Mouse (Mus musculus) lung, postnatal 0 days (tissue): ENCODE measurements at regions not wholly inside any gene's neighbourhood (a gene's known extent, or its start where the extent isn't known, plus 50 kb on each side); places are given as distances from the start of the nearest gene placed in this dataset.

ENCODE experiments used
- CTCF ChIP-seq: IDR thresholded peaks from 2 replicates; pipeline ENCODE4 v1.5.1; 2016; ENCODE audit warnings: antibody characterized with exemption, mild to moderate bottlenecking
- EP300 ChIP-seq: IDR thresholded peaks from 2 replicates; pipeline ENCODE4 v1.6.1; 2016; ENCODE audit warnings: antibody characterized with exemption, mild to moderate bottlenecking, control low read depth

DNA sequence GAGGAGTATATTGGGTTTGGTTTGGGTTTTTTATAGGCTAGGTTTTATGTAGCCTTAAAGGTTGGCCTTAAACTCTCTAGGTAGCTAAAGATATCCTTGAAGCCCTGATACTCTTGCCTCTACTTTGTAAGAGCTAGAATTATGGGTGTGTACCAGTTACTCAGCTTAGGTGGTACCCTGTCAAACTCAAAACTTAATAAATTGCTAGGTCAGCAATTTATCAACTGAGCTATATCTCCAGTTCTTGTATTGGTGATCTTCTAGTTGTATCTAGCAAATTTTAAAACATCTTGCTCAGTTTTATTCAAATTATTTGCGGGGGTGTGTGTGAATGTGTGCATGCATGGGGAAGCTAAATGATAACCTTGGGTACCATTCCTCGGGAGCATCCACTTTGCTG lies 225.4 kb upstream of the Rnf32 start:
- TF ChIP-seq CTCF (no peak), EP300 (no peak)
